Mouse (Mus musculus): Measurements from ENCODE around the gene Narf. TPM values are rescaled to one million over a fixed set of nuclear protein-coding genes. Genes with fewer than 3 reads are reported as not detected.

The Narf gene
- polyA plus RNA-seq, 1 experiment from 2014 or later: 78.7 TPM

GRCm38 (mm10) chr11:121305371-121305770 is 68.3 kb downstream of the Narf start:
- no peak for ATAC-seq (ENCODE audit: low FRiP score, low read depth)
- 91% methylated on average over 6 of the region's 6 CpGs for WGBS
- Histone ChIP-seq H3K4me3 (no peak overlapping the region), H3K9me3 (peaks cover 6% of the 10 kb centered on the region; the same call in 1 of the 2 replicates), H3K27ac (replicated peaks) (no peak overlapping the region), H3K4me2 (replicated peaks) (no peak overlapping the region), H3K4me1 (no peaks in the 10 kb centered on the region), H3K36me3 (peaks cover 95% of the 10 kb centered on the region), H3K27me3 (no peaks in the 10 kb centered on the region), H3K9ac (replicated peaks) (no peak overlapping the region)

Other genes with a start within 250 kb of the Narf start
- 167 and 170 TPM in 2 replicates for gene Csnk1d, start 245.9 kb upstream of the Narf start, polyA plus RNA-seq (2016; fragmentation: Nextera tagmentation; extraction: Ambion mirVana)
- gene Cd7, start 197.8 kb upstream of the Narf start, polyA plus RNA-seq (2016; fragmentation: Nextera tagmentation; extraction: Ambion mirVana): not detected in 2 replicates
- gene Sectm1b, start 173.7 kb upstream of the Narf start, polyA plus RNA-seq (2016; fragmentation: Nextera tagmentation; extraction: Ambion mirVana): not detected in 2 replicates
- gene Sectm1a, start 156.0 kb upstream of the Narf start, polyA plus RNA-seq (2016; fragmentation: Nextera tagmentation; extraction: Ambion mirVana): not detected in 2 replicates
- gene Tex19.2, start 118.6 kb upstream of the Narf start, polyA plus RNA-seq (2016; fragmentation: Nextera tagmentation; extraction: Ambion mirVana): not detected in 2 replicates
- not detected in 2 replicates for gene Tex19.1, start 91.1 kb upstream of the Narf start, polyA plus RNA-seq (2016; fragmentation: Nextera tagmentation; extraction: Ambion mirVana)
- 0.10 TPM in 1 of 2 replicates, not detected in the other for gene Uts2r, start 77.0 kb upstream of the Narf start, polyA plus RNA-seq (2016; fragmentation: Nextera tagmentation; extraction: Ambion mirVana)
- gene Hexdc, start 32.8 kb upstream of the Narf start, polyA plus RNA-seq (2016; fragmentation: Nextera tagmentation; extraction: Ambion mirVana): 11.6 and 11.9 TPM in 2 replicates
- 17.3 and 18.5 TPM in 2 replicates for gene Ogfod3, start 32.5 kb upstream of the Narf start, polyA plus RNA-seq (2016; fragmentation: Nextera tagmentation; extraction: Ambion mirVana)
- 38.8 and 41.1 TPM in 2 replicates for gene Cybc1, start 7.9 kb upstream of the Narf start, polyA plus RNA-seq (2016; fragmentation: Nextera tagmentation; extraction: Ambion mirVana)
- gene Foxk2, start 22.7 kb downstream of the Narf start, polyA plus RNA-seq (2016; fragmentation: Nextera tagmentation; extraction: Ambion mirVana): 11.2 and 11.7 TPM in 2 replicates
- 81.2 and 81.8 TPM in 2 replicates for gene Wdr45b, start 117.2 kb downstream of the Narf start, polyA plus RNA-seq (2016; fragmentation: Nextera tagmentation; extraction: Ambion mirVana)
- gene Rab40b, start 151.0 kb downstream of the Narf start, polyA plus RNA-seq (2016; fragmentation: Nextera tagmentation; extraction: Ambion mirVana): 3.1 and 4.2 TPM in 2 replicates
- 9.2 and 10.7 TPM in 2 replicates for gene Fn3krp, start 184.1 kb downstream of the Narf start, polyA plus RNA-seq (2016; fragmentation: Nextera tagmentation; extraction: Ambion mirVana)
- gene Fn3k, start 197.7 kb downstream of the Narf start, polyA plus RNA-seq (2016; fragmentation: Nextera tagmentation; extraction: Ambion mirVana): 2.3 and 3.4 TPM in 2 replicates
- gene Tbcd, start 214.7 kb downstream of the Narf start, polyA plus RNA-seq (2016; fragmentation: Nextera tagmentation; extraction: Ambion mirVana): 57.9 and 58.4 TPM in 2 replicates

Data from midbrain, embryonic 12.5 days (tissue).